Mouse (Mus musculus) layer of hippocampus, postnatal 25 days (tissue): ENCODE measurements around the gene Tmc6. TPM values are rescaled to one million over a fixed set of nuclear protein-coding genes. Genes with fewer than 3 reads are reported as not detected.

ENCODE experiments used
- DNase-seq, 2 experiments: peaks; one replicate each; pipeline ENCODE4 v3.0.0; 2022; ENCODE audit warnings: mixed read lengths in 2 of 2, low spot score in 1 of 2; ENCODE audit errors: extremely low spot score in 1 of 2
- total RNA-seq, 2 experiments: library from RNA; stranded (reverse); gene quantifications; 2 replicates each; pipeline ENCODE4 v1.2.3; 2021

Gene Tmc6
- total RNA-seq, 2 experiments from 2014 or later: 5.3 to 5.5 TPM

GRCm38 (mm10) chr11:117718838-117719237, 63.2 kb downstream of the Tmc6 start:
- no peak for DNase-seq

Other genes starting within 250 kb of the Tmc6 start
- gene Tnrc6c, start 127.9 kb downstream of the Tmc6 start, total RNA-seq: 10 to 100 TPM; 53.8 to 76.8 TPM
- under 1 TPM; 0.35 to 0.89 TPM for gene Tmc8, start 122 bp downstream of the Tmc6 start, total RNA-seq
- under 1 TPM in 1 of 2 experiments, not detected in 1; 0.35 TPM for gene 6030468B19Rik, start 15.5 kb upstream of the Tmc6 start, total RNA-seq
- 1 to 10 TPM; 1.9 to 3.2 TPM for gene Gm20708, start 27.5 kb upstream of the Tmc6 start, total RNA-seq
- 10 to 100 TPM; 10.8 to 11.1 TPM for gene Syngr2, start 27.5 kb upstream of the Tmc6 start, total RNA-seq
- 1 to 10 TPM; 4.6 to 5.4 TPM for gene Afmid, start 43.7 kb upstream of the Tmc6 start, total RNA-seq
- gene Tk1, start 43.9 kb upstream of the Tmc6 start, total RNA-seq: 1 to 10 TPM; 1.1 TPM
- gene Birc5, start 67.1 kb upstream of the Tmc6 start, total RNA-seq: 1 to 10 TPM; 1.2 to 1.3 TPM
- not detected for gene Tmem235, start 78.6 kb upstream of the Tmc6 start, total RNA-seq
- 1 to 10 TPM; 4.2 TPM for gene Tha1, start 91.3 kb upstream of the Tmc6 start, total RNA-seq
- gene Socs3, start 187.8 kb upstream of the Tmc6 start, total RNA-seq: 1 to 10 TPM; 1.3 to 1.8 TPM
- 10 to 100 TPM; 74.2 to 75.9 TPM for gene Pgs1, start 204.1 kb upstream of the Tmc6 start, total RNA-seq